Mouse (Mus musculus) Patski (cell line): Measurements from ENCODE around the gene Coil. TPM values are rescaled to one million over a fixed set of nuclear protein-coding genes. Genes with fewer than 3 reads are reported as not detected.

Experiments used
- ATAC-seq: fragments of 100-300 bp; one replicate; pipeline ENCODE4 v1.8.0; 2021
- CTCF ChIA-PET: fragments of 350-600 bp; sonication (Branson Sonifier 250); formaldehyde crosslinking; loops from one replicate; lab custom pipeline; 2022; ENCODE audit warnings: inconsistent platforms; lab: Charles Lee
- POLR2A ChIA-PET: fragments of 350-600 bp; sonication (Branson Sonifier 250); formaldehyde crosslinking; loops from one replicate; lab custom pipeline; 2022; ENCODE audit warnings: antibody characterized with exemption, inconsistent platforms; lab: Charles Lee
- DNase-seq: peaks from one replicate; pipeline ENCODE4 v3.0.0-alpha.2; 2011; ENCODE audit warnings: low read depth, low spot score
- H3K27me3 ChIP-seq: fragments of 371-371 bp; one replicate; pipeline ENCODE4 v1.5.1; 2021
- CTCF ChIP-seq: fragments of 100-300 bp; IDR thresholded peaks from one replicate; pipeline ENCODE4 v1.5.1; 2021
- in situ Hi-C: fragments of 300-500 bp; cut with MboI; formaldehyde crosslinking; loops from 3 replicates; pipeline ENCODE4 v1.11.1; 2018; ENCODE audit warnings: low pct_unique_long_range_greater_than_20kb, mixed read lengths
- polyA plus RNA-seq: library from polyadenylated mRNA; unstranded; gene quantifications from one replicate; pipeline ENCODE4 v1.2.3, GENCODE M21; 2021

Gene Coil
- polyA plus RNA-seq, 1 experiment from 2014 or later = 9.7 TPM

- ChIA-PET POLR2A (no interaction called here), CTCF (no interaction called here)
- no peak for TF ChIP-seq CTCF
- ATAC-seq (no peak), DNase-seq (no peak)
- H3K27me3 ChIP-seq = no peaks in the 10 kb centered on the region
- in situ Hi-C loops = loop anchor here (5.0 kb wide), 1 partner anchor 97 kb away; no protein-coding TSS in a partner anchor
Observed at GRCm38 (mm10) chr11:88948896-88949295, 21.2 kb upstream of the Coil start.

GRCm38 (mm10) chr11:88949802-88950639 is 20.0 kb upstream of the Coil start:
- ChIA-PET POLR2A (no interaction called here), CTCF (no interaction called here)
- TF ChIP-seq CTCF = no peak
- ATAC-seq (no peak), DNase-seq (no peak)
- in situ Hi-C loops = loop anchor here (5.0 kb wide), 2 partner anchors 43 to 98 kb away; no protein-coding TSS in a partner anchor
- no peaks in the 10 kb centered on the region for H3K27me3 ChIP-seq

GRCm38 (mm10) chr11:88950640-88951250 is 19.3 kb upstream of the Coil start:
- ATAC-seq (no peak), DNase-seq (no peak)
- in situ Hi-C loops = loop anchor here (5.0 kb wide), 1 partner anchor 43 kb away; no protein-coding TSS in a partner anchor
- no peaks in the 10 kb centered on the region for H3K27me3 ChIP-seq
- no peak for TF ChIP-seq CTCF
- ChIA-PET POLR2A (no interaction called here), CTCF (no interaction called here)

GRCm38 (mm10) chr11:88951576-88951975 is 18.5 kb upstream of the Coil start:
- DNase-seq = no peak
- ChIA-PET POLR2A (no interaction called here), CTCF (no interaction called here)
- in situ Hi-C loops = loop anchor here (5.0 kb wide), 1 partner anchor 44 kb away; no protein-coding TSS in a partner anchor
- no peak for TF ChIP-seq CTCF
- no peak for ATAC-seq
- no peaks in the 10 kb centered on the region for H3K27me3 ChIP-seq

GRCm38 (mm10) chr11:88952117-88952516 is 17.9 kb upstream of the Coil start:
- no peak for TF ChIP-seq CTCF
- no peaks in the 10 kb centered on the region for H3K27me3 ChIP-seq
- in situ Hi-C loops = loop anchor here (5.0 kb wide), 1 partner anchor 45 kb away; no protein-coding TSS in a partner anchor
- DNase-seq (no peak), ATAC-seq (no peak)
- CTCF ChIA-PET = no interaction called here
- POLR2A ChIA-PET = interaction anchor here (0.6 kb wide), 1 partner anchor 26 kb away, joined by 9 read pairs; no protein-coding TSS in a partner anchor

GRCm38 (mm10) chr11:88953582-88953981 is 16.5 kb upstream of the Coil start:
- DNase-seq (no peak), ATAC-seq (no peak)
- in situ Hi-C loops = loop anchor here (5.0 kb wide), 1 partner anchor 46 kb away; no protein-coding TSS in a partner anchor
- no peak for TF ChIP-seq CTCF
- ChIA-PET POLR2A (interaction anchor here (0.8 to 1.1 kb wide), 2 partner anchors 11 to 43 kb away, joined by 3 read pairs; no protein-coding TSS in a partner anchor), CTCF (interaction anchor here (1.0 to 1.6 kb wide), 2 partner anchors 24 to 105 kb away, joined by 4 read pairs; no protein-coding TSS in a partner anchor)
- H3K27me3 ChIP-seq = no peaks in the 10 kb centered on the region

GRCm38 (mm10) chr11:88954803-88955202 is 15.2 kb upstream of the Coil start:
- ATAC-seq (peak; percentile 77), DNase-seq (no peak)
- CTCF ChIA-PET = interaction anchor here (0.8 to 2.9 kb wide), 6 partner anchors 12 to 50 kb away, joined by 3 to 9 read pairs (median 4); no protein-coding TSS in a partner anchor
- POLR2A ChIA-PET = interaction anchor here (0.6 to 1.6 kb wide), 4 partner anchors 12 to 106 kb away, joined by 4 read pairs; no protein-coding TSS in a partner anchor
- no peaks in the 10 kb centered on the region for H3K27me3 ChIP-seq
- in situ Hi-C loops = loop anchor here (5.0 kb wide), 1 partner anchor 48 kb away; no protein-coding TSS in a partner anchor
- no peak for TF ChIP-seq CTCF

GRCm38 (mm10) chr11:88955217-88955969 is 14.7 kb upstream of the Coil start, which contains the start of gene Scpep1:
Scpep1 (minus strand) TSS chr11:88955465.
- POLR2A ChIA-PET = interaction anchor here (0.6 to 1.6 kb wide), 5 partner anchors 10 to 107 kb away, joined by 3 to 4 read pairs (median 4); no protein-coding TSS in a partner anchor
- in situ Hi-C loops = no loop called here
- CTCF ChIA-PET = interaction anchor here (0.8 to 2.9 kb wide), 7 partner anchors 12 to 107 kb away, joined by 3 to 9 read pairs (median 4); no protein-coding TSS in a partner anchor
- peak; percentile 66 for TF ChIP-seq CTCF
- peak; percentile 82 for DNase-seq
- ATAC-seq = peak; percentile 98
- H3K27me3 ChIP-seq = no peaks in the 10 kb centered on the region

- no peaks in the 10 kb centered on the region for H3K27me3 ChIP-seq
- in situ Hi-C loops = no loop called here
- ATAC-seq (no peak), DNase-seq (no peak)
- ChIA-PET POLR2A (interaction anchor here (0.9 kb wide), 1 partner anchor 22 kb away, joined by 4 read pairs; no protein-coding TSS in a partner anchor), CTCF (interaction anchor here (1.5 kb wide), 1 partner anchor 20 kb away, joined by 3 read pairs; no protein-coding TSS in a partner anchor)
- TF ChIP-seq CTCF = no peak
Observed at GRCm38 (mm10) chr11:88958851-88959250, 11.2 kb upstream of the Coil start.
